9 mouse cellular contexts compared by ENCODE assay signal in genomic region chr4:102516982-102517630, GRCm38 (mm10).
DNase-seq lines count a peak whose midpoint lies in the region; ATAC-seq and TF ChIP-seq lines count a peak whose summit lies in the region.
"Had no signal": no experiment of that assay in that cellular context is flagged by ENCODE, and none has a peak within 500 bp of the region (broad histone marks: within the 10 kb centered on the region; RNA-seq: fewer than 3 reads in every experiment).

No protein-coding gene starts in this region.

- no peaks in the 10 kb centered on the region for H3K9me3 ChIP-seq in liver, embryonic 15.5 days (replicated peaks)
- H3K9me3 ChIP-seq in midbrain, embryonic 10.5 days (replicated peaks) = no peaks in the 10 kb centered on the region
- H3K9me3 ChIP-seq: lung, embryonic 15.5 days had no signal

- ATAC-seq in liver, embryonic 15.5 days (ENCODE audit: insufficient read depth) = 0 out of 2 replicates have a peak, but pooled peaks have one; percentile 12

- H3K27me3 ChIP-seq in cerebellum, adult 2 months (ENCODE audit: control insufficient read depth, insufficient read depth, low read length) = no peaks in the 10 kb centered on the region
- no peaks in the 10 kb centered on the region for H3K27me3 ChIP-seq in liver, embryonic 15.5 days
- peaks cover 8% of the 10 kb centered on the region; the same call in 1 of the 2 replicates for H3K27me3 ChIP-seq in midbrain, embryonic 10.5 days (ENCODE audit: low read depth, poor library complexity, severe bottlenecking)
- H3K27me3 ChIP-seq: lung, embryonic 15.5 days had no signal

- no peak for TF ChIP-seq CTCF in cerebellum, adult 2 months (IDR thresholded peaks at IDR 0.05; ENCODE audit: borderline replicate concordance, insufficient read depth, low read depth, low read length)

- peak; percentile 33 to 36 for DNase-seq in cerebellum, adult 2 months
- DNase-seq in cerebellum, adult 11-12 months = no peak
- peak; percentile 19 for DNase-seq in right cerebral cortex, adult 18-20 months
- no peak for DNase-seq in right cerebral cortex, postnatal 25 days
- DNase-seq in heart, postnatal 10 days = peak; percentile 64 to 66
- peak; percentile 74 to 77 for DNase-seq in spleen, adult 18-20 months
- no peak for DNase-seq in midbrain, embryonic 10.5 days (ENCODE audit: low spot score)

- H3K36me3 ChIP-seq in liver, embryonic 15.5 days (replicated peaks) = no peaks in the 10 kb centered on the region
- H3K36me3 ChIP-seq in midbrain, embryonic 10.5 days = no peaks in the 10 kb centered on the region
- H3K36me3 ChIP-seq: lung, embryonic 15.5 days had no signal

- 0 out of 2 replicates have a peak overlapping the region, but pooled peaks have one; percentile 50 for H3K27ac ChIP-seq in cerebellum, adult 2 months (ENCODE audit: insufficient read depth, low read length)
- H3K27ac ChIP-seq in liver, embryonic 15.5 days (replicated peaks) = peak overlapping the region; percentile 38
- H3K27ac ChIP-seq in midbrain, embryonic 10.5 days (replicated peaks) = no peak overlapping the region
- H3K27ac ChIP-seq: lung, embryonic 15.5 days had no signal

- 42% methylated on average over 7 of the region's 7 CpGs for WGBS in cerebellum, adult 2 months
- 19% methylated on average over 7 of the region's 7 CpGs for WGBS in liver, embryonic 15.5 days (ENCODE audit: insufficient replicate concordance)
- WGBS in midbrain, embryonic 10.5 days = 85% methylated on average over 7 of the region's 7 CpGs

- no peak overlapping the region for H3K4me3 ChIP-seq in cerebellum, adult 2 months (replicated peaks; ENCODE audit: insufficient read depth, low read depth, low read length)
- H3K4me3 ChIP-seq in liver, embryonic 15.5 days (replicated peaks) = no peak overlapping the region
- H3K4me3 ChIP-seq in midbrain, embryonic 10.5 days = no peak overlapping the region
- H3K4me3 ChIP-seq: lung, embryonic 15.5 days had no signal

- intact Hi-C loops in heart, postnatal 10 days (cut with DNase I) = no loop called here

- TF ChIP-seq POLR2A in cerebellum, adult 2 months (IDR thresholded peaks at IDR 0.05; ENCODE audit: borderline replicate concordance, insufficient read depth, low read length) = no peak

- H3K4me1 ChIP-seq in cerebellum, adult 2 months (ENCODE audit: control insufficient read depth, insufficient read depth, low read length) = peaks cover 15% of the 10 kb centered on the region
- peaks cover 12% of the 10 kb centered on the region; the same call in 1 of the 2 replicates for H3K4me1 ChIP-seq in liver, embryonic 15.5 days (replicated peaks)
- H3K4me1 ChIP-seq in midbrain, embryonic 10.5 days = peaks cover 10% of the 10 kb centered on the region

- no peak overlapping the region for H3K9ac ChIP-seq in liver, embryonic 15.5 days
- H3K9ac ChIP-seq: lung, embryonic 15.5 days had no signal

- H3K4me2 ChIP-seq in liver, embryonic 15.5 days = no peak overlapping the region
- H3K4me2 ChIP-seq: lung, embryonic 15.5 days had no signal

Comparison
In these comparisons a context has a peak if more than half of its experiments do, and no peak if none do; other contexts are left out.
1. DNase-seq: peak in cerebellum, adult 2 months (2 of 2), right cerebral cortex, adult 18-20 months (single experiment), heart, postnatal 10 days (2 of 2) and spleen, adult 18-20 months (2 of 2); none in cerebellum, adult 11-12 months (single experiment), right cerebral cortex, postnatal 25 days (single experiment) and midbrain, embryonic 10.5 days (single experiment).